Mouse (Mus musculus): ENCODE measurements around the gene Gpatch2.

Gpatch2 gene

DNA sequence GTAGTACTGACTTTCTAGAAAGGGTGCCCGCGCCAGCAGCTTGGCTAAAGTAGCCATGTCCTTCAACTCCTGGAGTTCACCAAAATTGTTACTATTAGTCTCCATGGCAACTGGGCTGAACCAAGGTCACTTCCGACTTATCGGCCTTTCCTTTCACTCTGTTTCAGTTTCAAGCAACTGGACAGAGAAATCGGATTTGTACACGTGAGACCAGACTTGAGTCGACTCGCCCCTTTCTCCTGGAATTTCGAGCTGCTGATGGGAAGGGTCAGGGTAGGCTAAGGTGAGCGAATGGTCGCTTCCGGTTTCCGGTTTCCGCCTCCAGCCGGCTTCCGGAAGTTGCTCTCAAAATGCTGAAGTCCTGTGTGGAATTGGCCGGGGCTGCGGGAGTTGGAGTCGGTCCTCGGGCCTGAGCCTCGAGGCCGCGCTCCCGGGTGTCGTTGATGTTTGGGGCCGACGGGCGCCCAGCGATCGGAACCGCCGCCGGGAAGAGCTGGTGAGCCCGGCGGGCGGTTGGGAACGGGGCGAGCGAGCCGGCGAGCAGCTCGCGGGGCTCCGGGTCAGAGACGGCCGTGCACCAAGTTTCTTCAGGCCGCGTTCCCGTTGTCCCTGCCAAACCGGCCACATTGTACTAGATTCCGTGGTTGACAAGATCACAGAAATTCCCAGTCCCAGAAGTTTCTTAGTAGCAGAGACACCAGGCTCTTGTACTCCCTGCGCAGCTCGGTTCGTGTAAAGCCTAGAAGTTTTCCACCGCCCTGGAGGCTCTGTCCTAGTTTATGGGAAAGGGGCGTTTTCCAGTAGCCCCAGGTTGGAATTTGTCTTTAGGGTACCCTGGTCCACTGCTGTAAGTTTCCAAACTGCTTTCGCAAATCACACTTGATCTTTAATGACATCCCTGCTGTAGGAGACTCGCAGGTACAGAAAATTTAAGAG lies at the start of gene Gpatch2, which contains the start of gene Spata17:
Gene Gpatch2 (plus strand): TSS at position 328 of the 936 bp plus-strand sequence.
Gene Spata17 (minus strand): TSS at position 285 of the 936 bp plus-strand sequence.
- DNase-seq (ENCODE audit: low read depth), result peak; percentile 75

DNA sequence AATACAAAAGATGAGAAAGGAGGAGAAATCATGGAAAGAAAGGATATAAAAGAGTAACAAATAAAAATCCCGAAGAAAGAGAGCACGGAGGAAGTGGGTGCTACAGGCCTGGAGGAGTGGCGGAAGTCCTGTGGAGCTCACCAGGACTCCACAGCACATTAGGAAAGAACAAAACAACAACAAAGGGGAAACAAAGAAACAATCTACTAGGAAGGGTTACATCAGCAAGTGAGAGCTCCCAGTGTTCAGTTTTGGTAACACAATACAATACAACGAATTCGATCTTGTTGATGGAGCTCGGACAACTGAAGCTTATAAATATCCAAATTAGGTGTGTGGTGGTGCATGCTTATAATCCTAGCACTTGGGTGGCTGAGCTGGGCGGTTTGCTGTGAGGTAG lies 45.7 kb upstream of the Gpatch2 start:
- DNase-seq (ENCODE audit: low read depth), result no peak

DNA sequence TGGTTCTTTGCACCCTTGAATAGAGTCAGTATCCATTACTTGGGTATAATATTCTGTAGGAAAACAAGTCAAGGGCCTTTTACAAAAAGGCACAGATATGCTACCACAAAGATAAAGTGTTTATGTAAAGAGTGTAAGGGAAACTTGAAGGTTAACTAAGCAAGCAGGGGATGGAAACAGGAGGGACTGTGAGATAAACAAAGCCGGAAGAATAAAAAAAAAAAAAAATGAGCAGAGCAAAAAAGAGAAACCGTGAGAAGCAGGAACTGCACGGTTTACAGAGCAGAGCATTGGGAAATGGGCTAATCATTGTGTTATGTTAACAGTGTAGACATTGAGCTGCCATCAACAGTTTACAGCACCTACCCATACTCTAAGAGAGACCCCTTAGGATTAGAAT lies 44.9 kb upstream of the Gpatch2 start:
- DNase-seq (ENCODE audit: low read depth), result no peak

DNA sequence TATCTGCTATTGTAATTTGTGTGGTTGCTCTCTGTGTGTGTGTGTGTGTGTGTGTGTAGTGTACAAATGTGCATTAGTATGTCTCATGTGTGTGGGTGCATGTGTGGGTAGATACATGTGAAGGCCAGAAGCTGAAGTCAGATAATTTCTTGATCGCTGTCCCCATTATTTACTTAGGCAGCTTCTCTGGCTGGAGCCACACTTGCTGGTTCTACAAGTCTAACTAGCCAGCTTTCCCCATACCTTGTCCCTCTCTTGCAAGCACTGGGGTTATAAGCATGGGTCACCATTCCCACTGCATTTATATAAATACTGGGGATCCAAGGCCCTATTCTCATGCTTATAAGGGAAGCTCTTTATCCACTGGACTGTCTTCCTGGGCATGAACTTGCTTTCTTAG lies 39.3 kb upstream of the Gpatch2 start:
- no peak for DNase-seq (ENCODE audit: low read depth)

DNA sequence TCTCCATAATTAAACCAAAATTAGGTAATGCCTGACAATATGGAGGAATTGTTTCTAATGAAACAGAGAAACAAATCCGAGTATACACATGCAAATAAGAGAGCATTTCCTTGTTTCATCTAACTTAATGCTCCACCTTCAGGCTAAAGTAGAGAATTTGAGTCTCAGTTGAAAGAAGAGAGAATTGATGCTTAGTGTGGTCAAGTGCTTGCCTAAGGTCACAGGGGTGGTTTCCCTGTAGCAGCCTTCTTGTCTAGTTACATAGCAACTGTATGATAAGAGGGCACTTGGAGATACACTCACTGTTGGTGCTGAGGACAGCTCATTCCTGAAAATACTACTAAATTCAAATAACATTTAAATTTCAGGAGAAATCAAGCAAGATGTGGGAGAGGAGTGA lies 36.8 kb upstream of the Gpatch2 start:
- no peak for DNase-seq (ENCODE audit: low read depth)

DNA sequence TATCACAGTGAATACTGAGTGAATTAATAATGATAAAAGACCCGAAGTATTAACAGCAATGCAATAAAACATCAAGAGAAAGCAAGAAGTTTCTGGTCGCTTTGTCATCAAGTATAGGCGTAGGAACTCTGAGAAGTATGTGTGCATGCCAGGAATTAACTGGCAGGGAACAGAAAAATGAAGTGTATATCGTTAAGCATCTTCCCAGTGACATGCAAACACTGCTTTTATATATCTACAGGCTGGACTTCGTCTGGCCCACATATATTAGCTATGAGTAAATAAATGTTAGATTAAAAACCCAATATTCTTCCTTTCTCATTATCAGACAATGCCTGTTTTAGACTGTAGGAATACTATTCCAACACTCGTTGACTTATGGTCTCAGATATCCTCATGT lies 9.8 kb upstream of the Gpatch2 start:
- DNase-seq (ENCODE audit: low read depth), result no peak

DNA sequence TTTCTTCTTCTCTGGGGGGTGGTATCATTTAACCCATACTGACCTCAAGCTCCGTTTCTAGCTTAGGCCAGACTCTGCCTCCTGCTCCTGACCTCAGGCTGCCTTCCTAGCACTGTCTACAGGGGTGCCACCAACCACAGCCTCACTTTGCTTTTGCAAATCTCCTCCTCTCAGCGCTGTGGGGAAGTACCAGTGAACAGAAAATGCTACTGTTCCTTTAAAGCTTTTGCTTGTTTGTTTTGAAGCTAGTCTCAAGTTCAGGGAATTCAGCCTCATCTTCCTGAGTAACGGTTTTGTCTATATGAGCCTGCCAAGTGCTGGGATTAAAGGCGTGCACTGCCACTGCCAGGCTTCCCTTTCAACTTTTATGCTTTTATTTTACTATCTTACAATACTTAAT lies 5.8 kb upstream of the Gpatch2 start:
- no peak for DNase-seq (ENCODE audit: low read depth)

DNA sequence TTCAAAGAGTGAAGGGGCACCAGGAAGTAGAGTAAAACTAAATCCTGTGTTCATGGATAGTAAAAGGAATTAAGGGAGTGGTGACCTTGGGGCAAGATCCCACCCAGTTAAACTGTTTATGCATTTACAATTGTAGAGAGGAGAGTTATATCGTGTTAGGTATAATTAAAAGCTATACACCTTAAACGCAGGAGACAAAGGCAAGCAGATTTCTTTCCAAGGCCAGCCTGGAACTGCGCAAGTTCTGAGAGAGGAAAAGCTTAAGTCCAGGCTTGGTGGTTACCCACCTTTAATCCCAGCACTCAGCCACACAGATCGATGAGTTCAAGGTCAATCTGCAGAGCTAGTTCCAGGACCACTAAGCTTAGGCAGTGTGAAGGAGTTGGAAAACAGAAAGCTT lies 4.6 kb upstream of the Gpatch2 start:
- no peak for DNase-seq (ENCODE audit: low read depth)

DNA sequence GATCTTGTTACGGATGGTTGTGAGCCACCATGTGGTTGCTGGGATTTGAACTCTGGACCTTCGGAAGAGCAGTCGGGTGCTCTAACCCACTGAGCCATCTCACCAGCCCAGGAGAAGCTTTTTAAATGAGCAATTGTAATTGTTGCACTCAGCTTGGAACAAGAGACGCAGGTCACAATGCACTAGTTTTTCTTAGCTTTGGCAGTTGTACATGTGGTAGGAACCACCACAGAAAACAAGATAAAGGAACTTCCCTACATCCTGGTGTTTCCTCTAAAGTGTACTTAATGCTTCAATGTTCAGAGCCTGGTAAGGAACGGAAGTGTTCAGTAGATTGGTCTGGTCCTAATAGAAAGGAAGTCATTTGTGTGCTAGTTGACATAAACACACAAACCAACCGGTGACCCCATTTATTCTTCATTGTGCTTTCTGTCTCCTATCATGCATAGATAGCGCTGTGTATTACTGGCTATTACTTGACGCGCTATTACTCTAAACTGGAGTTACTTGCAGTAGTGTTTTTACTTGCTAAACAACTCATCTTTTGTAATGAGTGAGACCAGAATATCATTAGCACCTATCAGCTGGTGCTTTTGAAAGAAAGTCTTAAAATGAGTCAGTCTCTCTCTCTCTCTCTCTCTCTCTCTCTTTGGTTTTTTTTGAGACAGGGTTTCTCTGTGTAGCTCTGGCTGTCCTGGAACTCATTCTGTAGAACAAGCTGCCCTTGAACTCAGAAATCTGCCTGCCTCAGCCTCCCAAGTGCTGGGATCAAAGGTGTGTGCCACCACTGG lies 1.5 kb downstream of the Gpatch2 start:
- peak; percentile 13 for DNase-seq (ENCODE audit: low read depth)

DNA sequence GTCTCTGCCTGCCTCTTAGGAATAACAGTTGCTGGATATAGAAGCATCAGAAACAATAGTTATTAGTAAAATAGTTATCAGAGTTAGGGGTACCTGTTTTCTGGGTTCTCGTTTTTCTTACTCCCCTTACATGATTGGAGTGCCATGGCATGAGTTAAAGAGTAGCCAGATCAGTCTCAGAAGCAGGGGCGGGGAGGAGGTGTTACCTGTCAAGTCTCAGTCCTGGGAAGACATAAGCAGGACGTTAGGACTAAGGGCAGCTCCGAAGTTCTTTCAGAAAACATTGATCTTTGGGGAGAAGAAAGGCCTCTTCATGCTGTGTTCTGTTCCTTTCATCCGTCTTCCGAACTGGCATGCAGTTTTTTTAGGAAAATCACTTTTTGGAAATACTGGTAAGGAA lies 5.4 kb downstream of the Gpatch2 start:
- DNase-seq (ENCODE audit: low read depth), result no peak

DNA sequence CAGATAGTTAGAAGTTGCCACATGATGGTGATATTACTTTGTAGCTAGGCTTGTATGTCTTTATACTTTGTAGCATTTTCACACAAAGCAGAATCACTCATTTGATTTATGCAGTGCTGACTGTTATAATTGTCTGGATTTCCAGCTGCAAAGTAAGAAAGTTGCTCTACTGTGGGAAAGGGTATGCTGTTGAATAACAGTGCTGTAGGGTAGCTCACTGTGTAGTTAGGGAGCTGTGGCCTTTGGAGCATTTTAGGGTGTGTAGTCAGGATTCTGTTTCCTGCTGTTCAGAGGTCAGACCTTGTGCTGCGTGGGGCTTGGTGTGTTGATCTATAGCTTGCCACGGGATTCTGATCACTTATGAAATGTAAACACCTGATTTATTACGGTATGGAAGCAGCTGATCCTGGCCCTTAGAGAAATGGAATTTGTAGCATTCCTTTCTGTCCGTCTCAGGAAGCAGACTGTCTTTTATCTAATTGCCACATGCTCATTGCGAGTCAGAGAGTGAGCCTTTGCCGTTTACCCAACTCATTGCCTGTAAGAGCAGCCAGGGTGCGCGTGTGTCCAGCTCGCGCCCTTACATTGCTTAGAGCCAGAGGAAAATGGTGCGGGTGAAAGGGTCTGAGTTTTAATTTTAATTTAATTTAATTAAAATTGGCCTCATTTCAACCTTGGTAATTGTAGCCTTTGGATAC lies 11.2 kb downstream of the Gpatch2 start:
- DNase-seq (ENCODE audit: low read depth), result no peak

DNA sequence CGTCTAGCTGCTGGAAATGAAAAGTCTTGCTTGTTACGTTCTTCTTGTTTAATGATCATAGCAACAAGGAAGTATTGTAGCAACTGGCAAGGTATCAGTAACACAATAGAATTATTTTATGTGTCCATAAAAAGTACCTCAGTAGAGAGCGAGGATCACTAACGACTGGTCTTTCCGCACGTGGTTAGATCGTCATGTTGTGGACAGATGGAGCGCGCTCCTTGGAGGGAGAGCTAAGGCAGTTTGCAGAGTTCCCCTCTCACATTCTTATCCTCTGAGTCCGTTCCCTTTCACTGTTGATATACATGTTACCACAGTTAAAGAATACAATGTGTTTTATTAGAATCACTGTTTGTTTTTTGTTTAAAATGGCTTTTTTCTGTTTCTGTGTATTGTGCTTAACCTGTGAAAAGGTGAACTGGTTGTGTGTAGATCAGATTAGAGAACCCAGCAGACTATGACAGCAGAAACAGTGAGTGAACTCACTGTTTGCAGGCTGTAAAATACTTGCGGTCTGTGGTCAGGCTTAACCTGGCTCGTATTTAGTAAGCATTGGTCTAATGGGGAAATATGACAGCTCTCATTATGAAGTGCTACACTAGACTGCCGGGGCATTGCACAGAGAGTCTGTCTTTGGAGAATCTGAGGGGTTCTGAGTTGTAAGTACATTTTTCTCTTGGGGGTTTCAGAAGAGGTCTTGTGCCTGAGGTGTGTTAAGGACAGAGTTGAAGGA lies 13.3 kb downstream of the Gpatch2 start:
- peak; percentile 10 for DNase-seq (ENCODE audit: low read depth)

DNA sequence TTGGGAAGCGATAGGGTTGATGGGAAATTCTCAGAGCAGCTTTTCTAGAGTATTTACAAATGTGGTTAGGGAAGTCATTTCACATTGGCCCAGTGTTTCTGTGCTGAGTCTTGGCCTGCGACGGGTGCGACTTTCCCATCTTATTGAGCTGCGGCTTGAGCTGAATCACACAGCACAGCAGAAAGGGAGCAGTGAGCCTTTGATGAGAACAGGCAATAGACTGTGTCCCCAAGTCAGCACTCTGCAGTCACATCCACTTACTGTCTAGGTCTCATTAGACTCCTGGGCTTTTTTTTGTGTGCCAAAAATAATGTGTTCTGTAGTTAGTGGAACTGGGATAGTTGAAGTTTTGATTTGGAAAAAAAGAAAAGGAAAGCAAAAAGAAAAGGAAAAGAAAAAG lies 14.9 kb downstream of the Gpatch2 start:
- no peak for DNase-seq (ENCODE audit: low read depth)

DNA sequence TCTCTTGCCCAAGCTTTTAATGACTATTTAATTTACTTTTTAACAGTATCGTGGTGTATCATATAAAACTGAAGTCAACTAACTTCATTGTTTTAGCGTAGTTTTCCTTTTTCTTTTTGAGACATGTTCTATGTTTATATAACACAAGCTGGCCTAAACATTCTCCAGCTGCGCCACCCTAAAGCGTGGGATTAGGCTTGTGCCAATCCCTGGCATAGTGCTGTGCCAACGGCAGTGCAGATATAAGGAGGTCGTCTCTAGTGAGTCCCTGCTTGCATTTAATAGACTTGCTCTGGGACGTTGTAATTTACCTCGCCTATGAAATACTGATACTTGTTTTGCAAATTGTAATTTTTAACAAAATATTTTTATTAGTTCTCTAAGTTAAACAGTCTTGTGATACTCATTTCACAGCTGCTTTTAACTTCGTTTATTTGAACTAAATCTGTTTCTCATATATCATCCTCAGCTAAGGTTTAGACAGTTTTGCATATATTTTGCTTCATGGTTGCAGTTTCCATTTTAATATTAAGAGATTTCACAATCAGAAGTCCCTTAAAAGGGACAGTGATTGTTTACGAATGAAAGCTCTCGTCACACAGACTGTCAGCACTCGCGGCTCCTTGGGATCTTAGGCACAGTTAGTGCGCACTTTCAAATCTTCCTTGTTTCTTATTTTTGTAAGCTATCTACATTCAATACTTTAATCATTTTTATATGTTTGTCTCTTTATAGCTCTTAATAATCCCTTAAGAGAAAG lies 17.1 kb downstream of the Gpatch2 start:
- DNase-seq (ENCODE audit: low read depth), result no peak

DNA sequence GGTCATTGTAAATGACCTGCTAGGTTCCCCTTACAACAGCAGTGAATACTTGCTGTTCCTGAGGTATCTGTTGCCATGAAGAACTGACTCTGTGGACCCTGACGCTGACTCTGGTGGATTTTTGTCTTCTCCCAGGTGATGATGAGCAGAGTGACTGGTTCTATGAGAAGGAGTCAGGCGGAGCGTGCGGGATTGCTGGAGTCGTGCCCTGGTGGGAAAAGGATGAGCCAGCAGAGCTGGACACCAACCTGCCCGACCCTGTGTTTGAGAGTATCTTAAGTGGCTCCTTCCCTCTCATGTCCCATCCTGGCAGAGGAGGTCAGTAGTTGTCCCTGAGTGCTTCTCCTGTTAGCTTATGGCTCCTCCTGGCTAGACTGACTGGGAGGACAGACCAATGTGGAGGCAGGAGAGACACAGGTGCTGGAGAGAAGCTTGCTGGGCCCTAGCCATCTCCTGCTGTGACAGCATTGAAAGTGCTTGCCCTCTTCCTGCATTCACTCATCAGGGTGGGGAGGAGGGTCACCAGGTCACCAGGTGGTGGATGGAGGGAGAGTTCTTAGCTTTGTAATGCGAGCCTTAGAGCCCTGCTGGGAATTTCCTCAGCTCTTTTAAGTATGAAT lies 17.8 kb downstream of the Gpatch2 start:
- no peak for DNase-seq (ENCODE audit: low read depth)

DNA sequence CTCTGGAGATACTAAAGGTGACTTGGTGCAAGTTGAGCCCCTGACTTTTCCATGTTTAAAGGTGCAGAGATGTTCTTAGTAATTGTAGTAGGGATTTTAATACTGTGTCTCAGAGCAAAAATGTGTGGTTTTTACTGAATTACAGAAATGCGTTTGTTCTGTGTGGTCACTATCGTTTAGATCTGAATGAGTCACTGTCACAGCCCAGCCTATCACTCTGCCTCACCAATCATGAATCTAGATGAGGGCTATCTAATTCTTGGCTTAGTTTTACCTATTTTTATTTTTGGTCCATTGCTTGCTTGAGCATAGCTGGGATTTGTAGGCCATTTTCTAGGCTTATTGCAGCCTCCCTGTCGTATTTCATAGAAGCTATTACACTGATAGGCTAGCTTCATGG lies 19.9 kb downstream of the Gpatch2 start:
- DNase-seq (ENCODE audit: low read depth), result no peak

DNA sequence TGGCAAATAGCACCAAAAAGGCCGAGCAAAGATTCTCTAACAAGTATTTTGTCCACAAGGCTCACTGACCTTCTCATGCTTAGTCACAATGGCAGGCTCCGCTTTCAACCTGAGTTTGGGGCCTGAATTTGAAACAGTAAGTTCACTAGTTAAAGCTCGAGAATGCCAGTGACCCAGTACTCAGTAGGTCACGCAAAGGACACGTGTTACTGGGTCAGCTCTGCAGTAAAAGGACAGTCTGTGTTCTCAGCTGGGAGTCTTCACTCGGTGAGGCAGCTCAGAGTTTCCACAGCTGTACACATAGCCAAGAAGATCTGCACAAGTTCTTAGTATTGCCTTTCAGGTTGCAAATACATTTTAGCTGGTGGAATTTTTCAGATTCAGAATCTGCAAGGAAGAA lies 21.0 kb downstream of the Gpatch2 start:
- DNase-seq (ENCODE audit: low read depth), result no peak

DNA sequence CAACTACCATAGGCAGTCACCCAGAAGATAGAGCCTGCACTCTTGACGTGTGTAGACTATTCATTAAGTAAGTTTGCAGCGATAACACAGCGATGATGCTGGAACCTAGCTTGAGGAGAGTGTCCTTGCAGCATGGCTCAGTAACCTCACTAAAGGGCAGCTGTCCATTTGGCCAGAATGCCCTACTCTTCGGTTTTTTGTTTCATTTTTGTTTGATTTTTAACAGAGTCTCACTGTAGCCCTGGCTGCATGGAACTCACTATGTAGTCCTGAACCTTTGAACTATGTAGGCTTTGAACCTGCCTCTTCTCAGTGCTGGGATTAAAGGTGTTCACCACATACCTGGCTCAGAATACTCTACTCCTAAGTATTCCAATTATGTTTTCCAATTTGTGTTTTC lies 22.8 kb downstream of the Gpatch2 start:
- no peak for DNase-seq (ENCODE audit: low read depth)

DNA sequence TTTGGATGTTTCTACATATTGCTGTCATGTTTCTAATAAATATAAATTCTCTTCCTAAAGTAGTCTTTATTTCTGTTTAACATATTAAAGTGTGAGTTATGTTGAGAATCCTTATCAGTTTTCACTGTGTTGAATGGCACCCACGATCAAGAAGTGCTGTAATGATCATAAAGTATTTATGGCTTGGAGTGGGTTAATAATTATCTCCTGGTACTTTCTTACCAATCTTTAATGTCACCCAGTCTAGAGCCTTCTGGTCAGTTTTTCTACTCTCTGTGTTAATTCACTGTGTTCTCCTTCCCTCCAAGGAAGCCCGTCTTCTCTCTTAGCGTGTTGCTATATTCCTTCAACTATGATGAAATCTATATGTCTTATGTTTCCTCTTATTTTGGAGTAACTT lies 25.0 kb downstream of the Gpatch2 start:
- no peak for DNase-seq (ENCODE audit: low read depth)

DNA sequence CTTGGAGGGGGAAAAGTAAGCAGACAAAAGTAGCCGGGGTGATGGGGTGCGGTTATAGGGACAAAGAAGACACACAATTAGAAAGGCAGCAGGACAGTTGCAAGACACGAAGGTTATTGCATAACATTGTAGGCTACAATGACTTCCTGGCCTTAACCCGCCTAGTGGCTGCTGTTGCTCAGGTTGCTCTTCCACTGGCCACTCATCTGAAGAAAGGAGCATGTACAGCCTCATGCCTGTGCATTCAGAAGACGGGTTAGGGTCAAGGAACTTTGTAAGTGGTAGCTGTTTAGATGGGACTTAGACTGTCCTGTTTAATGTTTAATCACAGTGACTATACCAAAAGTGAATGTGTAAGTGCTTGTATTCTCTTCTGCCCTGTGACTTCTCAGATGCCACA lies 26.0 kb downstream of the Gpatch2 start:
- DNase-seq (ENCODE audit: low read depth), result no peak

DNA sequence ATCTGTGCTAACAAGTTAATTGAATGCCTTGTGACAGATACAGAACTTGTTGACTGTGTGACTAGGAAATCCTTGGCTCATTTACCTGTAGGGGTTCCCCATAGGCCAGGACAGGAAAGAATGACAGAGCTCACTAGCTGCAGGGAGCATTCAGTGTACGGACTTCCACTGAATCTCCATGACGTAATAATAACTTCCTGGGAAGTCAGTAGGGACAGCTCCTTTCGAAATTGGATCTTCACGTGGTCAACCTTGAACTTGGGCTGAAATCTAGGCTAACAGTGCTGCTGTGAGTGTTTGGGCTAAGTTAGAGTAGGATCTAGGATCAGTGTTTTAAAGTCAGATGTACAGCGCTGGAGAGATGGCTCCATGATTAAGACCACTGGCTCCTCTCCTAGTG lies 29.4 kb downstream of the Gpatch2 start:
- DNase-seq (ENCODE audit: low read depth), result no peak

Data from naive thymus-derived CD4-positive, alpha-beta T cell, adult 2 months (primary cell).